Mouse (Mus musculus) spleen, postnatal 4 days (tissue): Measurements from ENCODE around the gene Zfp991.
"Not testable (repeated sequence)": the region's sequence is repeated elsewhere in the genome, so short reads cannot be mapped to it uniquely, and the experiment has no call there.

Source experiments
- DNase-seq, 2 experiments: peaks; one replicate each; pipeline ENCODE4 v3.0.0; 2022; ENCODE audit warnings: low spot score in 2 of 2

Zfp991 gene

DNA sequence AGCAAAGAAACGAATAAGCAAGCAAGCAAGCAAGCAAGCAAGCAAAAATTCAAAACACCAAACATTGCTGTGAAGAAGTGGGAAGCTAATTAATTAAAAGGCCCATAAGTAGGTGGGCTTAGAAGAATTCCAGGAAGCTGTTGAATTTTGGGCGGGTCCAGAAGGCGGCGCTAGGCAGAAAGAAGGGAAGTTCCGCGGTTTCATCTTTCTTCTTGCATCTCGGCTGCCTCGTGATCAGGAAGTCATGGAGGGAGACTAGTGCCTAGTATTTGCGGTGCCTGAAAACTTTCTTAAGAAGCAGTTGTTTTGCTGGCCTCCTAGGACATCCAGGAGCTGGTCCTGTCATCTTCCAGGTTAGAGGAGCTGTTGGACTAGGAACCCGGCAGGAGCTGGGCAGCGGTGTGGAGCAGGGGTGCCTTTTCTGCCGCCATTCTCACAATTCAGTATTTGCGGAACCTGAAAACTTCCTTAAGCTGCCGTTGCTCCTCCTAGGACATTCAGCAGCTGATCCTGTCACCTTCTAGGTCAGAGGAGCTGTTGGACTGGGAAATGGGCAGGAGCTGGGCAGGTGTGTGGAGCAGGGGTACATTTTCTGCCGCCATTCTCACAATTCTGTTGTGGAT is at the start of gene Zfp991:
Gene Zfp991 (plus strand): TSS at position 202 of the 623 bp plus-strand sequence.
- DNase-seq: not testable (repeated sequence)

DNA sequence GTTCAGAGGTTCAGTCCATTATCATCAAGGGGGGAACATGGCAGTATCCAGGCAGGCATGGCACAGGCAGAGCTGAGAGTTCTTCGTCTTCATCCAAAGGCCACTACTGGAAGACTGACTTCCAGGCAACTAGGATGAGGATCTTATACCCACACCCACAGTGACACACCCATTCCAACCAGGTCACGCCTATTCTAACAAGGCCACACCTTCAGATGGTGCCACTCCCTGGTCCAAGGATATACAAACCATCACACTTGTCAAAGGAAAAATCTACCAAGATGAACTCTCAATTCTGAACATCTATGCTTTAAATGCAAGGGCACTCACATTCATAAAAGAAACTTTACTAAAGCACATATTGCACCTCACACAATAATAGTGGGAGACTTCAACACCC is 36.2 kb upstream of the Zfp991 start:
- DNase-seq: not testable (repeated sequence)

DNA sequence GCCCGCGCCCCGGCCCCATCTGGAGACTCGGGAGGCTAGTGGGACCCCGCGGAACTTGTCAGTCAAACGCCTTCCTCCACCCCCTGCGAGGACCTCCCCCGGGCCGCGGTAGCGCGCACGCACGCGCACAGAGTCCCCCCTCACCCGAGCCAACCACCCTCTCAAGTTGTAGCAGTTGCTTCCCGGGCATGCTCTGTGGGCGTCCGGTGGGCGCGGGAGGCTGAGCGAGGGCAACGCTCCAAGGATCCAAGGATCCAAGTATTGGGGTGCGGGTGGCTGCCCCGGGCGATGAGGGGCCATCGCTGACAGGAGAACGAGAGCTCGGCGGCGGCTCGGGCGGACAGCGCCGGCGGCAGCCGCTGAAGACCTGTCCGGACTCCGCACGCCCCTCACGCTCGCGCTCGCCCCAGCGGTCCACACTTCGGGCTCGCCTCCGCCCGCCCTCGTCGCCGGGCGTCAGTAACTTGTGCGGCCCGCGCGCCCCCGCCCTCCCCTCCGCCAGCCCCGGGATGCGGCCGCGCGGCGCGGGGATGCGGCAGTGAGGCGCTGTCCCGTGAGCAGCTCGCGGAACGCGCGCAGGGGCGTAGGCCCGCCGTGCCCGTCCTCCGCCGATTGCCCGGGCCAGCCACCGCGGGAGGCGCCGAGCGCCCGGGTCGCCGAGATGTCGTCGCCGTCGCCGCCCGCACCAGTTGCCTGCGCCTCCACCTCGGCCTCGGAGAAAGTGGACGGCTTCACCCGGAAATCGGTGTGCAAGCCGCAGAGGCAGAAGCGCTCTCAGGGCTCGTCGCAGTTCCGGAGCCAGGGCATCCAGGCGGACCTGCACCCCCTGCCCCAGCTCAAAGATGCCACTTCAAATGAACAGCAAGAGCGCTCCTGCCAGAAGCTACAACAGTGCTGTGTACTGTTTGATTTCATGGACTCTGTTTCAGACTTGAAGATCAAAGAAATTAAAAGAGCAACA is 29.9 kb upstream of the Zfp991 start:
- DNase-seq: not testable (repeated sequence)

DNA sequence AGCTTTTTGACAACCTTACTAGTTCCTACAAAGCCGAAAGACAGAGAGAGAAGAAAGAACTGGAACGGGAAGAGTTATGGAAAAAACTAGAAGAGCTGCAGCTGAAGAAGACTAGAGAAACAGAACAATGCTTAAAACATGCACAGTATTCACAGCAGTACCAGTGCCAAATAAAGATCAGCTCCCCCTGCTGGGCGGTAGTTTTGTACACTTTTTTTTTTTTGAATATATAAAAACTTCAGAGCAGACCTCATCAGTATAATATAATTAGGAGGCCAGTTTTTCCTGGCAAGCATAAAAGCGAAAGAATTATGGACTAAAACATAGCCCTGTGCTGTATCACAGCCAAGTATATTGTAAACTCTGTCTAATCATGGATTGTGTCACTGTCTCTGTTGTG is 28.0 kb upstream of the Zfp991 start:
- not testable (repeated sequence) for DNase-seq

DNA sequence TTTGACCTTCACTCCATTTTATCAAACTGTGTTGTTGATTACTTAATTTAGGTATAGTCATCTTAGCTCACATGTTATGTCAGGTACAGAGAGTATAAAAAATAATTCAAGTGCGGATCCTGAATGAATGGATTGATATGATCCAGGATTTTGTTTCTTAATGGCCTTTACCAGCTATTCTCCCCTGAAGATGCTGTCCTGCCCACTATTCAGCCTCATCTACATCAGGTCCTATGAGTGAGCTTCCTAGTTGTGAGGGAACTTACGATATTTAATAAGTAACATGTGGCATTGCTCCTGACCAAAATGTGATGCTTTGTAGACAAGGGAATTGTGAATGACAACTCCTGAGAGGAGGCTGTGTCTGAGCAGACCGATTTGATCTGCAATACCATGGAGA is 14.0 kb upstream of the Zfp991 start:
- peak in 1 of 2 experiments; percentile 53 for DNase-seq

DNA sequence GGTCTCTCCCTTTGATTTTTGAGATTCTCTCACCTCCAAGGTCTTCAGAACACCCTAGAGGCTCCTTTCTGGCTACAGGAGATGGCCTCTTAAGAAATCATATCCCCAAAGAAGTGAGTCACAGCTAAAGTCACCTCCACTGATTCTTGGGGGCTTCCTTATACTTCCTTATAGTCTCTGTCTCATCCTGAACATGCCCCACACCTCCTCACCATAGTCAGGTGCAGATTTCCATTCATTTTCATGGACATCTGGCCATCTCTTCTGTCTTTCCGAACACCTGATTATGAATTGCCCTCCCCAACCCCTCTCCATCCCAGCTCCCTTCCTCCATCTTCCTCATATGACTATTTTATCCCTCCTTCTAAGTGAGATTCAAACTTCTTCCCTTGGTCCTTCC is 9.6 kb upstream of the Zfp991 start:
- not testable (repeated sequence) for DNase-seq

DNA sequence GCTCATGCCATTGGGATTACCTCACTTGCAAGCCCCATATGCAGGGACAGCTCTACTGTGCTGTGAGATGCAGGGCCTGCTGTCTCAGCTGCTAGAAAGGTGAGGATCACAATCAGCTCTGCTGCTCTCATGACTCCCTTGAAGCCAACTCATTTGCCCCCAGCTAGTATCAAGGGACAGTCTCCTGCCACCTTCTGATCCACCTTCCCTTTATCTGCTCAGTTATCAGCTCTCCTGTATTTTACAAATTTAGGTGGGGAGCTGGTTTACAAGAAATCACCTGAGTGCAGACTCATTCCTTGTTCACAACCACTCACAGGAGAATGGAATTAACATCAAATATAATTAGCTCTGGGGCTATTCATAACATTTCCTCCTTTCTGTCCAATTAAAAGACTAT is 8.0 kb upstream of the Zfp991 start:
- not testable (repeated sequence) for DNase-seq

DNA sequence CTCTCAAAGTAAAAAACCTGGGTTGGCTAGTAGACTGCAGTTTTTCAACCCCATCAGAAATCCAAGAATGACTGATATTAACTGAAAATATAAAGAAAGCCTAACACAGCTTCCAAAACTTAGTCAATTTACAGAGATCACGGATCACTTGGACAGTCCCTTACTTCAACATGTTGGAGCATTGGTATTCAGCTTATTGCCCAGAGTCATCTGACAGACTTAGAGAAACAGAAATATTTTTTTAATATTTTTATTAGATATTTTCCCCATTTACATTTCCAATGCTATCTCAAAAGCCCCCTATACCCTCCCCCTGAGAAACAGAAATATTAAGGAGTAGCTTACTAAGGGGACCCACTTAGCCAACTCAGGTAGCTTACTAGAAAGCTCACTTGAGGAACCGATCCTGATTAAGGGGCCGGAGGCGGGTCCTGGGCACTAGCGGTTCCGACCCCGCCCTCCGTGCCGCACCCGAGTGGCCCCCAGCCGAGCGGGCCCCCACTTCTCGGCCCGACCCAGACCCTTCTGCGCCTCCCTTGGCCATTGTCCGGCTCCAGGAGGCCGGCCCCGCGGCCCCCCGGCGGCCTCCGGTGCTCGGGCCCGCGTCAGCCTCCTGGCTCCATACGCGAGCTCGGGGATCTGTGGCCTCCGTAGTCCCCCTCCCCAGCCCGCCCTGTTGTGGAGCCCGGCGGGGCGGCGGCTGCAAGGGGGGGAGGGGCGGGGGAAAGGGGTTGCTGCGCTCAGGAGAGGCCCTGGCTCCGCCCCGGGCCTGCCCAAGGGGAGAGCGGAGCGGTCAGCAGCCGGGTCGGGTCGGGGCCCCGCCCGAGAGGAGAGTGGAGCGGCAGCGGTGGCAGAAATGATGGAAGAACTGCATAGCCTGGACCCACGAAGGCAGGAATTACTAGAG is 7.2 kb upstream of the Zfp991 start:
- DNase-seq: peak; percentile 31 to 77

DNA sequence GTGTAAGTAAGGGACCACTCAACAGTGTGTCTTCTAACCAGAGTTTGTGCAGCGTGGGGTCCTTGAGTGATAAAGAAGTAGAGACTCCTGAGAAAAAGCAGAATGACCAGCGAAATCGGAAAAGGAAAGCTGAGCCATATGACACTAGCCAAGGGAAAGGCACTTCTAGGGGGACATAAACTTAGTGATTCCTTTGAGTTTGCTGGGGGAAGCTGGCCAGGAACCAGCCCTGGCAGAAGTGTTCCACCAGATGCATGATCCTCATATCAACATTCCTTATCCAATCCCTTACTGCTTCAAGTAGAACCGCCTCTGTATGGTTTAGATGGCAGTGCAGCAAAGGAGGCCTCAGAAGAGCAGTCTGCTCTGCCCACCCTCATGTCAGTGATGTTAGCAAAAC is 6.5 kb upstream of the Zfp991 start:
- DNase-seq: not testable (repeated sequence)

DNA sequence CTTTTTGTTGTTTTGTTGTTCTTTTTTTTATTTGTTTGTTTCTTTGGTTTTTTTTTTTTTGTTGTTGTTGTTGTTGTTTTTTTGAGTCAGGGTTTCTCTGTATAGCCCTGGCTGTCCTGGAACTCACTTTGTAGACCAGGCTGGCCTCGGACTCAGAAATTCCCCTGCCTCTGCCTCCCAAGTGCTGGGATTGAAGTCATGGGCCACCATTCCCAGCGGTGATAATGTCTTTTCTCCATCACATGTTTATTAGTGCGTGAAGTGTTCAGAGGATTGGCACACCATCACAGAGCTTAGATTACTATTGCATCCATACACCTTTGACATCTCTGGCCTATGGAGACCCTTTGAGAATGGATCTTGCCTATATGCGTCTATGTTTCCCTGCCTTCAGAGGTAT is 6.0 kb upstream of the Zfp991 start:
- DNase-seq: not testable (repeated sequence)

DNA sequence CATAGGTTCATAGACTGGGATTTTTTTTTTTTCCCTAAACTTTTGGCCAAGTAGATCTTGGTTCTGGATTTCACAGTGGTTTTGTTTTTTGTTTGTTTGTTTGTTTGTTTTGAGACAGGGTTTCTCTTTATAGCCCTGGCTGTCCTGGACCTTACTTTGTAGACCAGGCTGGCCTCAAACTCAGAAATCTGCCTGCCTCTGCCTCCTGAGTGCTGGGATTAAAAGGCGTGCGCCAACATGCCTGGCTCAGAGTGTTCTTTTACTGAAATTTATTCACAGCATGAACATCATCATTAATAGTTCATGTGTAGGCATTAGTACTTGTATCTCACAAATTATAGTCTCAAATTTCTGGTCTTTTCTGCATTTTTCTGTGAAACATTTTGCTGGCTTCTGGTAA is 5.4 kb upstream of the Zfp991 start:
- DNase-seq: not testable (repeated sequence)

DNA sequence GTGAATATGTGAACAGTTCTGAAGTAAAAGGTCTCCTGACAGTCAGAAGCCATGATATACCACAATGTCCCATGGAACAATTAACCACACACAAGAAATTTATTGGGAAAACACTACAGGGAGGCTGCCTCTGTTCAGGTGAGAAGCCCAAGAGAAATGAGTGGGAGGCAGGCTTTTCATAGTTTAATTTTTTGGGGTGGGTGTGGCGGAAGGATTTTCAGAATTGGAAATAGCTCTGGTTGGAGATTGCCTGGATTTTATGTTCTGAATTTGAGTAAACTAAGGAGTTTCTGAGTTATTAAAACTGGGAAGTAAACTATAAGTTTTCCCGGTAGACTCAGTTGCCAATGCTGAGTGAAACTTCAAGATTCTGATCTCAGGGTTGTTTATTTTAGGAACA is 4.7 kb upstream of the Zfp991 start:
- DNase-seq: not testable (repeated sequence)

DNA sequence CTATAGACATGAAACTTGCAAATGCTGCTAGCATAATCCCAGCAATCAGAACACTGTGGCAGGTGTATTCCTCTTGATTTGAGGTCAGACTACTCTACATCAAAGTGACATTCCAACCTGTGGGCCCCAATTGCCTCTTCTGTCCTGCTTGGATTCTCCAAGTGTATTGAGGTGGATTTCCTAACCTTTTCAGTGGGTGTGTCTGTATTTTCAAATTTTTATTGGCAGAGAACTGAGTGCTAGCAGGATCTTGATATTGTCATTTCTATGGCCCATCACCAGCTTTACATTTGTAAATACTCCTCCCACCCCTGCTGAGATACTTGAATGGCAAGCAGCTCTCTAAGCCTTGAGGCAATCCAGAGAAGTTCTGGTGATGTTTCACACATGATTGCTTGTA is 3.7 kb upstream of the Zfp991 start:
- not testable (repeated sequence) for DNase-seq

DNA sequence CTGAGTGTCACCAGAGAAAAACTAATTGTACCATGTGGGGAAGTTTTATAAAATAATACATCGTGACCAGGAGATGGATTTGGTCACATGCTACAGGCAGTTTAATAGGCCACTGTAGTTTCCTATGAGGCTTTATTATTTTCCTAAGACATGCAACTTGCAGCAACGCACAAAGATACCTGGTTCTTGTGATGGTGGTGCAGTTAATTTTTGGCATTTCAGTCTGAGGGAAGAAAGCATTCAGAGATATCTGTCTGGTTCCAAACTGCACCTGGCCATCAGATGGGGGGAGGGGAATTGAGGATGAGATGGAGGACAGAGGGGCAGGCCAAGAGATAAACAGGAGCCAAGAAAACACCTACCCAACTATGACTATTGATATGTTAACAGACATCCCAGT is 1.8 kb downstream of the Zfp991 start:
- DNase-seq: peak in 1 of 2 experiments; percentile 48

DNA sequence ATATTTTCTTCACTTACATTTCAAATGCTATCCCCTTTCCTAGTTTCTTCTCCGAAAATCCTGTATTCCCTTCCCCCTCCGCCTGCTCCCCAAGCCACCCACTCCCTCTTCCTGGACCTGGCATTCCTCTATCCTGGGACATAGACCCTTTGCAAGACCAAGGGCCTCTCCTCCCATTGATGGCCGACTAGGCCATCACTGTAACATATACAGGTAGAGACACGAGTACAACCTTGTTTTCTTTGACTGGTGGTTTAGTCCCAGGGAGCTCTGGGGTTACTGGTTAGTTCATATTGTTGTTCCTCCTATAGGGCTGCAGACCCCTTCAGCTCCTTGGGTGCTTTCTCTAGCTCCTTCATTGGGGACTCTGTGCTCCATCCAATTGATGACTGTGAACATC is 9.9 kb downstream of the Zfp991 start:
- not testable (repeated sequence) for DNase-seq

DNA sequence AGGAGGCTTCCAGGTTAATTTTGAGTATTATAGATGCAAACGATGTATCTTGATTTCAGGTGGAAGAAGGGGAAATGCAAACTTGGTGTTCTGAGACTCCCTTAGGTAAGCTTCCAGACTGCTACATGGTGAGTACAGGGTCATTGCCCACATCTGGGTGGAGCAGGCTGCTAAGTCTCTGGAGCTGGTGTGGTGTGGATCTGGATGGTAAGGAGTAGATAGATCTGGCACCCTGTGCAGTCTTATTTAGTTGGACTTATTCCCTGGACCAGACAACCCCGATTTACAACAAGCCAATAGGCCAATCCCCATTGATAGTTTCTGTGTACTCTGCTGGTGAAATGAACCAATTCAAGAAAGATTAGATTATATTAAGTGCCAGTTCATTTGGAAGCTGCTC is 33.4 kb downstream of the Zfp991 start:
- not testable (repeated sequence) for DNase-seq

DNA sequence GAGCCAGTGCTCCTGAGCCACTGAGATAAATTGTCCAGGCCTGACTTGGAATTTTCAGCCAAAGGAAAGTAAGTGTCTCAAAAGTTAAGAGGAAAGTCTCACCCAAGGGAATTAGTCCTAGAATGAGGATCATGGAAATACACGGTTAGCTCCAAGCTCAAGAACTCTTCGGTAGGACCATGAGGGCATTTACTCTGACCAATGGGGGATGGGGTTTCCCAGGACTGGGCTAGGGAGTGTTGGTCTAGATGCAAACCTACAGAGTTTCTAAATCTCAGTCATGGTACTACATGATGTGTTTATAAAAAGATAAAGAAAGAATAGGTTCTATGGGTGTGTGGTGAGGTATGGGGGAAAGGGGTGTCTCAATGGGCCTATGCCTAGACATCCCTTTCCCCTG is 38.7 kb downstream of the Zfp991 start:
- DNase-seq: not testable (repeated sequence)

DNA sequence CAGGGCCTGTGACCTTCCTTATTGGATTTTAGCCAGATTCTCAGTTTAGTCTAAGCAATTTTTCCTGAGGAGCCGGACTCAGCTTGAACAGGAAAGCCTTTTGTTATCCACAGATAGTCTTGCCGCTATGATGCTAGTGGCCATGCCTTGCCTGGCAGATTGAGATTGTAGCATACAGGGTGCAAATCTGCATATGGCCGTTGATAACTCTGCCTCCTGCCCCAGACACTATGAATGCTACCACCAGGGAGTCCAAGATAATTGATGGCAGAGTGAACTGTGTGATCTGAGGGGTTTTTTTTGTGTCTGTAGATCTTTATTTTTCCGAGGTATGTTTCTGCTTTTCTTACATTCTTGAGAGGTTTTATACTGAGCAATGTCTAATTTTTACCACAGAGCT is 39.7 kb downstream of the Zfp991 start:
- not testable (repeated sequence) for DNase-seq

DNA sequence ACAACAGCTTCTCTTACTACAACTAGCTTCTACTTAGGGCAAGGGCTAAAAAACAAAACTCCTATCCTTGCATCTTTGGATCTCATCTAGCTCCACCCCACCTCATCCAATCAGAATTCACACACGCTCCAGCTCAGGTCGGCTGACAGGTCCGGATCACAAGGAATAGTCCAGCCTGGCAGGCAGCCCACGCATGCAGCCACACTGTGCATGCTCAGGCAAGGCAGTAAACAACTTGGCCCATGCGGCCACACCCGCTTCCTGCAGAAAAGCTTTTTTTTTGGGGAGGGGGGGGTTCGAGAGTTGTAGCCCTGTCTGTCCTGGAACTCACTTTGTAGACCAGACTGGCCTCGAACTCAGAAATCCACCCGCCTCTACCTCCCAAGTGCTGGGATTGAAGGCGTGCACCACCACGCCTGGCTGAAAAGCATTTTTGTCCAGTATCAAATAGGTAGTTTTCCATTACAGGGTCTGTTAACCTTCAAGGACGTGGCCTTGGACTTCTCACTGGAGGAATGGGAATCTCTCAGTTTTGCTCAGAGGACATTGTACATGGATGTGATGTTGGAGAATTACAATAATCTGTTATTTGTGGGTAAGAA is 44.5 kb downstream of the Zfp991 start:
- not testable (repeated sequence) for DNase-seq

DNA sequence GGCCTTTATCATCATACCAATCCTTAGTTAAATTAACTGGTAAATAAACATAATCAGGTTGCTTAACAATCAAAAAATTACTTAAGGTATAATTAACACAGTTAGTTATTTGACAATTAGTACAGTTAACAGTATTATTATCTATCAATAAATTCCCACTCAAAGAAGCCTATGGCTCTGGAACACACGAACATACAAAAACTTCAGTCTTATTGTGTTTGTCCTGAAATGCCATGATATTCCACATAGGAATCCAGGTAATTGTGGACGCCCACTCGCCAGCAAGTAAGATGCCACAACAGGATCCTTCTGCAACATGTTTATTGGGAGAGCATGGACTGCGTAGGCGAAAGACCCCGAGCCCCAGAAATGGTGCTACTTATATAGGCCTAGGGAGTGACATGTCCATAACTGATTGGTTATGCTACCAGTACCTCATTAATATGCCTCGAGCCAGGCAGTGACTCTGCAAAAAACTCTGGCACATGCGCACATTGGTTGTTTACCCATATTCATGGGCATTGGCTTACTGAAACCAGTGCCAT is 49.4 kb downstream of the Zfp991 start:
- DNase-seq: peak; percentile 13 to 60
